ENCODE assay signal across 9 mouse cellular contexts in the genomic region with DNA sequence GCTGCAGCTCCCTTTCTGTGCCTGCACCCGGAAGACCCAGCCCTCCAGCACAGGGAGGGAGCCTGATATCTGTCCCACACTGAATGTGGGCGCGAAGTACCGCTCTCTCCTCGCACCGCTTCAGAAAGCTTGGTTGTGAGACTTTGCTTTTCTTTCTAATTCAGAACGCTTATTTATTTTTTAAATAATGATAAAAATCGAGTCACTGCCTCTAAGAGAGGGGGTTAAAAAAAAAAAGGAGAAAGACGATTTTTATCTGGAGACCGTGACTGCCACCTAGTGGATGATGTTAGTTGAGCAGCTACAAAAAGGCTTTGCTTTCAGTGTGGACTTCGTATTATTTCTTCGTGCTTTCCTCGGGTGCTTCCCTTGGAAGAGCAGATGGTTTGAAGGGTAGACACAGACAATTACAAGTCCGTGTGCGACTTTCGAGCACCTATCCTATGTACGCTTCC. TPM values are rescaled to one million over a fixed set of nuclear protein-coding genes. Genes with fewer than 3 reads are reported as not detected.
DNase-seq lines count a peak whose midpoint lies in the region; ATAC-seq lines count a peak whose summit lies in the region.
"Had no signal": no experiment of that assay in that cellular context is flagged by ENCODE, and none has a peak within 500 bp of the region (broad histone marks: within the 10 kb centered on the region; RNA-seq: fewer than 3 reads in every experiment).

No protein-coding gene starts in this region.

- H3K9ac ChIP-seq in intestine, embryonic 15.5 days = peak overlapping the region; percentile 8

- H3K4me3 ChIP-seq in intestine, embryonic 15.5 days (replicated peaks) = peak overlapping the region; percentile 31

- no peak overlapping the region for H3K27ac ChIP-seq in intestine, embryonic 15.5 days

- 0% methylated on average over 17 of the region's 17 CpGs for WGBS in intestine, embryonic 15.5 days

- intact Hi-C loops in left cerebral cortex, postnatal 36 days (cut with DNase I) = loop anchor here (1.0 to 5.0 kb wide), 4 partner anchors 77 to 274 kb away; partner anchors contain the start of gene Cpeb4

- DNase-seq in ovary, postnatal 36 days (ENCODE audit: low spot score) = peak; percentile 31
- DNase-seq in ovary, postnatal 10 days (ENCODE audit: low spot score) = no peak
- peak; percentile 89 to 91 for DNase-seq in cerebellum, postnatal 14 days
- peak; percentile 78 to 90 for DNase-seq in frontal cortex, postnatal 36 days (ENCODE audit: low spot score in 2 of 2)
- DNase-seq in left cerebral cortex, postnatal 36 days (ENCODE audit: low spot score in 2 of 2) = peak; percentile 66 to 76
- peak; percentile 88 for DNase-seq in mesoderm, embryonic 11.5 days (ENCODE audit: low read depth, low spot score)
- DNase-seq in spleen, adult 12 weeks (ENCODE audit: low spot score) = peak; percentile 59

- peak overlapping the region; percentile 58 for H3K4me2 ChIP-seq in intestine, embryonic 15.5 days (replicated peaks)

- H3K4me1 ChIP-seq in intestine, embryonic 15.5 days (replicated peaks) = no peaks in the 10 kb centered on the region

- peak; percentile 90 for ATAC-seq in intestine, embryonic 15.5 days

- H3K36me3 ChIP-seq in intestine, embryonic 15.5 days = no peaks in the 10 kb centered on the region

- no peaks in the 10 kb centered on the region for H3K9me3 ChIP-seq in intestine, embryonic 15.5 days

- H3K27me3 ChIP-seq in intestine, embryonic 15.5 days (replicated peaks) = no peaks in the 10 kb centered on the region

RNA-seq across cellular contexts. Expression of gene 4930524B15Rik, which starts 16.0 kb away (rescaled TPM):
- polyA plus RNA-seq in intestine, embryonic 15.5 days (2015; fragmentation: Nextera tagmentation; extraction: Ambion mirVana) = not detected in 2 replicates
- not detected for total RNA-seq in left cerebral cortex, postnatal 36 days (2021)
- total RNA-seq: adrenal gland, postnatal 4 days had no signal

RNA-seq across cellular contexts. Expression of gene Nsg2, which starts 50.9 kb away (rescaled TPM):
- 10.0 and 12.0 TPM in 2 replicates for polyA plus RNA-seq in intestine, embryonic 15.5 days (2015; fragmentation: Nextera tagmentation; extraction: Ambion mirVana)
- 100 to 1,000 TPM; 603 to 618 TPM for total RNA-seq in left cerebral cortex, postnatal 36 days (2021)
